Mouse (Mus musculus) thymus, postnatal 25 days (tissue): Measurements from ENCODE around the gene Golgb1.
"Not testable (repeated sequence)": the region's sequence is repeated elsewhere in the genome, so short reads cannot be mapped to it uniquely, and the experiment has no call there.

Experiments used
- DNase-seq: peaks from one replicate; pipeline ENCODE4 v3.0.0; 2022

The Golgb1 gene

DNA sequence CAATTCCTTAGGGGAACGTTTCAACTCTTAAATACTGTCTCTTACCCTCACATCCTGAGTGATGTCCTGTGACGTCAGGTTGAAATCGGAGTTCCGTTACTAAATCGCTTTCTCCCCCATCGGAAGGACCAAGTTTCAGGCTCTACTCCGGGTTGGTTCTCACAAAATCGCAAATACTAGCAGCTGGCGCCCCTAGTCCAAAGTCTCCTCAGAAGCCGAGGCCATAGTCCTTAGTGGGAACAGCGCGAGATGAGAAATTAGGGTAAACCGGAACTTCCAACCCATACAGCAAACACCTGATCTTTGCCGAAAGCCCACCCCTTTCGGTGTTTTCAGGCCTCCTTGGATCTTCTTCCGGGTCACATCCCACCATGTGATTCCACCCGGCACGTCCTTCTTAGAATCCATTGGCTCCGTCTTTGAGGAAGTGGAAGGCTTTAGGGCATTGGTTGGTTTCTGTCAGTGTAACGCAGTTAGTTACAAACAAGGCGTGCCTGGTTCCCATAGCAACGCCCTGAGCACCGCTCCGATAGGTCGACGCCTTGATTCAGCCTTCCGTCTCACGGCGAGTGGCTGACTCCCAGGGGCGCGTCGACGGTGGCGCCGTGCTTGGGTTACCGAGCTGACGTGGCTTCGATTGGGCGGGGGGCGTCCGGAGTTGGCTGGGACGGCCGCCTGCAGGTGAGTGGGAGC is at the start of gene Golgb1, which contains the start of gene Eaf2:
Gene Golgb1, plus strand, starts transcription at position 558 of the 693 bp plus-strand sequence.
Gene Eaf2, minus strand, starts transcription at position 421 of the 693 bp plus-strand sequence.
- peak; percentile 92 for DNase-seq

DNA sequence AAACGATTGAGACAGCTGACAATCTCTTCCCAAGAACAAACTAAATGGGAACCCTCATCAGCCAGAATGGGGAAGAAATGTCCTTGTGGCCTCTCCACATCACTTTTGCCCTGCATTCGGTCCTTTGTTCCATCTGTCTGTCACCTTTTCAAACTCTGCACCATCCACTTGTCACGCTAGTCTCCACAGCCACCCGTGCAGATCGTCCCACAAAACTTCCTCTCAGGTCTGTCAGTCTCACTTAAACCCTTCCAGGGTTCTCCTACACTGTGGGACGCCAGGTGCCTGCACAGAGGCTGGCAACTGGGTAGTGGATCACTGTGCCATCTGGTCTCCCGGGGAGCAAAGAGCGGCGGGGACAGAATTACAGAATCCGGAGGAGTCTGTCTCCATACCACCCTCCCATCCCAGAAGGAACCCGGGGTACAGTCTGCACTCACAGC is 47.3 kb upstream of the Golgb1 start:
- DNase-seq: no peak

DNA sequence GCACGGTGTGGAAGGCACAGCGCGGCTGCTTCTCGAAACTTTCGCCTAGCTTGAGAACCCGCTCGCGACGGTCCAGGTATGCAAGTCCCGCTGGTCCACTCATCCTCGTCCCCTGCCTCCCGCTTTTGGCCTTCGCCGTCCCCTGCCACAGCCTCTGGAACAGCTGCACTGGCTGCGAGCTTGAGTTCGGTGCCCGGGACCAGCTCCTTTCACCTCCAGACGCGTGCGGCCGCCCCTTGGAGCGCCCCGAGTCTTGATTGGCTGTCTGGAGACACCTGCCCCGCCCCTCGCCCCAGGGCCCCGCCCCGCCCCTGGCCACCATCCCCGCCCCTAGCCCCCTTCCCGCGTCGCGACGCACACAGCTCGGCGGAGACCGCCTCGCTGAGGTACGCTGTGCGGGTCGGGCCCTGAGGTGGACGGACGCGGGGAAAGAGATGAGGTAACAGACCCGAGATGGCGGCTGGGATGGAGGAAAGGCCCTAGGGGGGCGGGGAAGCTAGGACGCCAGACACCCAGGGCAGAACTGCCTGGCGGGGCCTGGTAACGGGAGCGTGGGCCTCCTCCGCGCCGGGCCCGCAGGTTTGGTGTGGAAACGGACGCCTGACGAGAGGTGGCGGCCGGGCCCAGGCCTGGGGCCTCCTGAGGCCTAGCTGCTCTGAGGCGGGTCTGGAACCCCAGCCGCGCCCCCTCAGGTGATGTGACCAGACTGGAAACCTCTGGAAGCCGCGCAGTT is 46.7 kb upstream of the Golgb1 start, which contains the start of gene Iqcb1:
Gene Iqcb1, plus strand, starts transcription at position 332 of the 733 bp plus-strand sequence.
- DNase-seq: peak; percentile 87

DNA sequence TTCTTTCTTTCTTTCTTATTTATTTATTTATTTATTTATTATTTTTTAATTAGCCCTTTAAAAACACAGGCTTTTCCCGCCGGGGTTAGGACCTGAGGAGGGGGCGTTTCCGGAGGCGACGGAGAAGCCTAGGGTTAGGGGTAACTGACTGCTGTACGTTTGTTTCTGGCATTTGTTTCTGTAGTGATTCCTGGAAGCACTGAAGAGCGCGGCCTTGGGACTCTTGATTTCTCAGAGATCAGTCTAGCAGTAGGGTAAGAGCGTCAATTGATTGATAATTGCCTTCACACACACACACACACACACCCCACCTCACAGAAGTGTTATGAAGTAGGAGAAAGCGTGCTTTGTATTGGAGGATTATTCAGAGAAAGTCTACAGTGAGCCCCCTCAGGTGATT is 46.1 kb upstream of the Golgb1 start:
- no peak for DNase-seq

DNA sequence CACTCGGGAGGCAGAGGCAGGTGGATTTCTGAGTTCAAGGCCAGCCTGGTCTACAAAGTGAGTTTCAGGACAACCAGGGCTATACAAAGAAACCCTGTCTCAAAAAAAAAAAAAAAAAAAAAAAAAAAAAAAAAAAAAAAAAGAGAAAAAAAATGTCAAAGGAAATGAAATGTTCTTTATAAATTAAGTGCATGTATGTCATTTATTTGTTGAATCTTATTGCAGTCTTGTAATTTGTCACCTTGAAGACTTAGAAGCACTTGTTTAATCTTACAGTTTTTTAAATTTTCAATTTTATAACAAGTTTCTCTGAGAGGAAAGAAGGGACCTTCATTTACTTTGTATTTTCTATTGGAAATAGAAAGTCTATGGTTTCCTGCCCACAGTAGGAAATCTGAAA is 28.0 kb upstream of the Golgb1 start:
- DNase-seq: not testable (repeated sequence)

DNA sequence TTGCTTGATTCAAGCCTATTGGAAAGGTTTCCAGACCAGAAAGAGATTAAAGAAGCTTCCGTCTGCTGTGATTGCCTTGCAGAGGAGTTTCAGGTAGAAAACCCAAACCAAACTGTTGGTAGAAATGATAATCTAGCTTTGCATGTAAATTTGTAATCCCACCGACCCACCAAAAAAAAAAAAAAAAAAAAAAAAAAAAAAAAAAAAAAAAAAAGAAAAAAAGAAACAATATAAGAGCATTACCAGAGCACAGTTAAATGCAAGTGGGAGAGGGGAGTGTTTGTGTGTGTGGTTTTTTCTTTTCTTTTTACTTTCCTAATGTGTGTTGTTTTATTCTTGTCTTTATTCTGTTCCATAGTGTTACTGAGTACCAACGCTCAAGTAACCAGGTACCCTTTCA is 23.7 kb upstream of the Golgb1 start:
- no peak for DNase-seq

DNA sequence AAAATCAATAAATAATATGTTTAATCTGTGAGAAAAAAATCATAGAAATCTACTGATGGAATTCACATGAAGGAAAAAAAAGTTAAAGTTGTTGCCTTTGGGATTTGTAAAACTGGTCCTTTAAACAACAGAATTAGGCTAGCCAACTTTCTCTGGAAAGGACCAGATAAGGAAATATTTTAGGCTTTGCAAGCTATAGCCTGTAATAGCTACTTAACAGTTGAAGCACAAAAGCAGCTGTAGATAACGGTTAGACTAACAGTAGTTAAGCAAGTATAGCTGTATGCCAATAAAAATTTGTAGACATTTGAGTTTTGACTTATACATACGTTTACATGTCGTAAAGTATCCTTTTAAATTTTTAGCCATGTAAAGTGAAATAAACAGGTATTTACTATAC is 11.4 kb upstream of the Golgb1 start:
- no peak for DNase-seq

DNA sequence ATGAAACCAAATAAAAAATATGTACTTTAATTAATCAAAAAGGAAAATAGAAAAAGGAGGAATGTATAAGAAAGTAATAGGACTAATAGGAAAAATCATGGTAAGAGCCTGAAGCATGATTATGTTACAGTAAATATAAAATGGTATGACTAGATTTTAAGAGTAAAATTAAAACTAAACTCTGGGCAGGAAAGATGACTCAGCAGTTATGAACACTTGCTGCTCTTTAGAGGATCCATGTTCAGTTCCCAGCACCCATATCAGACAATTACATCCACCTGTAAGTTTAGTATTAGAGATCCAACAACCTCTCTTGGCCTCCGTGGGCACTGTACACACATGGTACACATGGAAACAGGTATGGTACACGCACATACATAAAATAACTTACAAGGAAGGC is 5.5 kb upstream of the Golgb1 start:
- no peak for DNase-seq

DNA sequence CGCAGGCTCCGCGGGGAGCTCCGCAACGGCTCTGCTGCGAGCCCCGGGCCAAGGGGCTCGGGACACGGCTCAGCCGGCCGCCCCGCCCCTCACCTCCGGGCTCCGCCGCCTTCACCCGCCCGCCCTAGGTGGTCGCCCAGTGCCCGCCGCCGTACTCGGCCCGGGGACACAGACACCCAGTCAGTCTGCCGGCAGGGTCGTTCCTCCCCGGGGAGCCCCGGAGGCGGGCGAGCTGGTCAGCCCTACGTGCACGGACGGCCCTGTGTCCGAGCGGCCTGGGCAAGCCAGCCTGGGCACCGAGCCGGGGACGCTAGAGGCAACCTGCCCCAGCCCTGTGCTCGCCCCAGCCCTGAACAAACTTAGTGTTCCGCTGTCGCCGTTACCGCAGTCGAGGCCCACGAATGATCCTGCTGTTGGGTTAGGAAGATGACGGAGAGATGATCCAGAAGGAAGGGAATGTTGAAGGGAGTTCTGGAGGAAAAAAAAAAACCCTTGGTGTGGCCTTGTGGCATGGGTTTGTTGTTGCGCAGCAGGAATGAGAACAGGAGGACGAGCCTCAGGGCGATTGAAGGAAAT is 424 bp downstream of the Golgb1 start:
- no peak for DNase-seq

DNA sequence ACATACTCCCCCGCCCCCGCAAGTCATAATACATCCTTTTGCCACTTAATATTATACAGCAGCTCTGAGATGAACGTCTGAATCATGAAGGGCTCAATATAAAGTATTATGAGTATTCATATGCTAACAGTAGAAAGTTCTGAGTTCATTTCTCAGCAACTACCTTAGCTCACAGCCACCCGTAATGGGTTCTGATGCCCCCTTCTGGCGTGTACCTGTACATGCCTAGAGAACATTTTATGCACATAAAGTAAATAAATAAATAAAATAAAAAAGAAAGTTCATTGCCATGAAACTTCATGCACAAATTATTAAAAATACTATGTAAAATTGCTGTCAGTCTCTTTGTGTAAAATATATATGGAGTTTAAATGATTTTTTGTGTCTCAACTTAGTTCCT is 2.4 kb downstream of the Golgb1 start:
- DNase-seq: peak; percentile 39

DNA sequence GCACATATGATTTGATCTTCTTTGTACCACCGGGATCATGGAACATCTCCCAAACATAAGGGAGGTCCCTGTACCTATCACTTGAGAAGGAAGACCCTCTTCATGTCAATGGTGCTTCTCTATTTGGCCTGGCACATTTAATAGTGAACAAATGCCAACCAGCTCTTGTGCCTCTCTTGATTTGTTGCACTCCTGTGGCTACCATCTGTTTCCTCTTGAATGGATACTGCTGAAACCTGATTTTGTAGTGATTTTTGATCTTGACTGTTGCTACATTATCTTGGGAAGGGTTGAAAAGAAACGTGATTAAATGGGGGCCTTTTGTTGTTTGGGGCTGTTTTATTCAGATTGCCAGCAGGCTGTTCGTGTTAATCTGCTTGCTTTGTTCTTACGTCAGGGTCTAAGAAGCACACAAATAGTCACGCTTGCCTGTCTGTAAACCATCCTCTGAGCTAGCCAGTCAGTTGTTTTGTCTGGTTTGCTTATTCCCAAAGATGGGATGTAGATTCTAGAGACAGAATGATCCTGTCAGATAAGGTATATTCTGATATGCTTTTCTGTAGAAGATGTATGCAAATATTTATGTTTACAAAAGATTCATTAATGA is 7.9 kb downstream of the Golgb1 start:
- no peak for DNase-seq

DNA sequence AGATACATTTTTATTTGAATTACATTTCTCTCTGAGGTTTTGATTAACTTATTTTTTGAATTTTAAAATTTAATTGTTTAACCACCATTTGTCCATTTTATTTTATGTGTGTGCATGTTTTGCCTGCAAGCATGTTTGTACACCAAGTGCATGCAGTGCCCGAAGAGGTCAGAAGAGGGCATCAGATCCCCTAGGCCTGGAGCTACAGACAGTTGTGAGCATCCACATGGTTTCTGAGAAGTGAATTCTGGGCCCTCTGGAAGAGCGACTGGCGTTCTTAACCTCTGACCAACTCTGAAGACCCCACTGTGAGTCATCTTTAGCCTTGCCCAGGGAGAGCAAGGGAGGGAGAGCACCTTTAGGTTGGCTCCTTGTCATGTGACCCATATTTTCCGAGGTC is 9.9 kb downstream of the Golgb1 start:
- DNase-seq: peak; percentile 68

DNA sequence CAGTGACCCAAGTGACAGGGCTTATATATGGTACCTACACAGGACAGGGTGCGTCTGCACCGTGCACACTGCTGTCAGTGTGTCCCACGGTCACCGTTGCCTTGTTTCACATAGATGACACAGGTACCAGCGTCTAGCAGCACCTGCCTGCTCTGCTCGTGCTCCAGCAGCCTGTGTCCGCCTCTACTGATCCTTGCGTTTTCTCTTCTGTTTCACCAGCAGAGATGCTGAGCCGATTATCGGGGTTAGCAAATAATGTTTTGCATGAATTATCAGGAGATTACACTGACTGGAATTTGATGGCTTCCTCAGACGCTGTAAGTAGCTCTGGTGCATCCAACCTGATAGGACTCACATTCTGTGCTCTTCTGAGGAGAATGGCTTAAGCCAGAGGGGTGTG is 11.0 kb downstream of the Golgb1 start:
- DNase-seq: no peak

DNA sequence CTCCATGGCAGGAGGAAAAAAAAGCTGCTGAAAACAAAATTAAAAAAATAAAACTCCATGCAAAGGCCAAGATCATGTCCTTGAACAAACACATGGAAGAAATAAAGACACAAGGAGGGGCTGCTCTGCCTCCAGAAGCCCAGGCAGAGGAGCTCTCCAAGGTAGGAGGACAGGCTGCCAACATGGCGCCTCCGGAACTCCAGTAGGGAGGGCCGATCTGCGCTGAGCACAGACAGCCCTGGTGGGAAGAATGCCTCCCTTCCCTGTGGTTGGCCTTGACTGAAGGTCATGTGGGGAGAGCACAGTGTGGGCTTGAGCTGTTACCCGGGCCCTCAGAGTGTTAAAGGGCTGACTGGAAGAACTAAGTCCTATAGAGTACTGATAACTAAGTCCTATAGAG is 12.6 kb downstream of the Golgb1 start:
- DNase-seq: no peak

DNA sequence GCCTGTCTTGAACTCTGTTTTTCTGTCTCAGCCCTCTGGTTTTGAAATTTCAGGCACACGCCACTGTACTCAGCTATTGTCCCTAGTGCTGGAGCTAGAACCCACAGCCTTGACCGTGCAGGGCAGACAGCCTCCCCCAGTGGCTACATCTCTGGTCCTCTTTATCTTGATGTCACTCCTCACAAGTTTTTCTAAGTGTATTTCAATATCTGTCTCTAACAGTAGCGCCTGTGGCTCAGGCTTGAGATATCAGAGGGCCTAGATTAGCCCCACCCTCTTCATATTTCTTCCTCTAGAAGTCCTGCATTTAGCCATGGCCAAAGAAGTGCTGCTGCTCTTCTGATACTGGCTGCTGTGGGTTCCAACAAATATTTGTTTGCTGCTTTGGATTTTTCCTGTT is 15.6 kb downstream of the Golgb1 start:
- no peak for DNase-seq

DNA sequence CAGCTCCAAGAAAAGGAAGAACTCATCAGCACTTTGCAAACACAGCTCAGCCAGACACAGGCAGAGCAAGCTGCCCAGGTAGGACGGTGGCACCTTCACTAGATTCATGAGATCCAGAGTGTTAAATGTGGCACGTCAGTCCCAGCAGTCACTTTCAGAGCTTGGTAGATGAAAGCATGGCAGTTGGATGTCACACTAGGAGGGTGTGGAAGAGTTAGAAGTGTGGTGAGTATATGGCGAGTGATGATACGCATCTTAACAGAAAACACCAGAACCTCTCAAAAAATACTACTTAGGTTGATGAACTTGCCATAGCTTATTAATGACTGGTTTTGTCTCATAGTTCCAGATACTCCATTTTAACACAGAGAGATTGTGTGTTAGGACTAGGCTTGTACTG is 16.5 kb downstream of the Golgb1 start:
- no peak for DNase-seq

DNA sequence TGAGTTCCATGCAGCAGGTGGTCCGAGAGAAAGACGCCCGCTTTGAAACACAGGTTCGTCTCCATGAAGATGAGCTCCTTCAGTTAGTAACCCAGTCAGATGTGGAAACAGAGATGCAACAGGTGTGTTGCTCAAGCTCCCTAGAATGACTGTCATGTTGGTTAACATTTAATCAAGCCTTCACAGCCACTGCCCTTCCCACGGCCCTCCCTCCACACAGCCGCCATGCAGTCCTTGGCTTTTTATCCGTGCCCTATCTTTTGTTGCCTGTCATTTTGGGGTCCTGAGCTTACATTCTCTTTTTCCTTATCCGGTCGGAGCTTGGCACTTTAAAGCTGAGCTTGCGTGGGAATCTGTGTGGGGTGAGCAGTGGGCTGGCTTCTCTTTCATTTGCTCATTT is 18.4 kb downstream of the Golgb1 start:
- no peak for DNase-seq

DNA sequence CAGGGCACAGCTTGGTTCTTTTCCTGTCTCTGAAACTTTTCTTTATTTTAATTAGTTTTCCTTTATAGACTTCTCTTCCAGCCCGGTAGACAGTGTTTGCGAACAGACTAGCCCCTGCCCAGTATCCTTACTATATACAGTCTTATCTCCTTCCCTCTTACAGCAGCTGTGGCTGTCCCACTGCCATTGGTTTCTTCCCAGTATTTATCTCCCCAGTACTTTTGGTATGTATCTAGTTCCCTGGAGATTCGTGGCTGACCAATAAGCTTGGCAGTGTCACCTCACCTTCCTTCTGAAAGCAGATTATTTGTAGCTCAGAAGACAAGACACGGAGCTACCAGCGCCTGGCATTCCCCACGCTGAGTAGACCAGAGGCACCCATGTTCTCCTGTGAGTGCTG is 21.8 kb downstream of the Golgb1 start:
- DNase-seq: no peak

DNA sequence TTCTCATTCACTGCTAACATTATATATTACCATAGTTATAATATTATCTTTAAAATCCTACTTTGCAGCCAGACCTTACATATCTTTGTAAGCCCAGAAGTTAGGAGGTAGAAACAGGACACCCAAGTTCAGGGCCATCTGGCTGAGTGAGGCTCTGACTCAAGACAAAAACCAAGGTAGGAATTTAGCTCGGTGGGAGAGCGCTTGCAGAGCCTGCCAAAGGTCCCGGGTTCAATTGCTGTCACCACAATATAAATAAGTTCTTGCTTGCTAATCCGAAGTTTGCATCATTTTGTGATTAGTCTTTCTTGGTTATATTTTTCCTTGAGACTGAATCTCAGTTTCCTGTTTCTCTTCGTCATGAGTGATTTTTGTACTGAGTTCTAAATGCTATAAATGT is 28.2 kb downstream of the Golgb1 start:
- DNase-seq: no peak

DNA sequence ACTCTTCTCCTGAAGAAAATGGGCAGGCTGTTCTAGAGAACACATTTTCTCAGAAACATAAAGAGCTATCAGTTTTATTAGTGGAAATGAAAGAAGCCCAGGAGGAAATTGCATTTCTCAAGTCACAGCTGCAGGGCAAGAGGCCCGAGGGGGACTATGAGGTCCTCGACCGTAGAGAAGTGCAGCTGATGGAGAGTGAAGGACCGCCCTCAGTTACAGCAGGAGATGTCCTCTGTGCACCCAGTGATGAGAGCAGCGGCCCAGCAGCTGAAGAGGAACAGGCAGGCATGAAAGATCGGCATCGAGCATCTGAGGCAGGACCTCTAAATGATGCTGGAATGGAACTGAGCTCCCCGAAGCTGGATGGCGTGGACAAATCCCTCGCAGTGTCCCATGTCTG is 37.0 kb downstream of the Golgb1 start:
- DNase-seq: no peak

DNA sequence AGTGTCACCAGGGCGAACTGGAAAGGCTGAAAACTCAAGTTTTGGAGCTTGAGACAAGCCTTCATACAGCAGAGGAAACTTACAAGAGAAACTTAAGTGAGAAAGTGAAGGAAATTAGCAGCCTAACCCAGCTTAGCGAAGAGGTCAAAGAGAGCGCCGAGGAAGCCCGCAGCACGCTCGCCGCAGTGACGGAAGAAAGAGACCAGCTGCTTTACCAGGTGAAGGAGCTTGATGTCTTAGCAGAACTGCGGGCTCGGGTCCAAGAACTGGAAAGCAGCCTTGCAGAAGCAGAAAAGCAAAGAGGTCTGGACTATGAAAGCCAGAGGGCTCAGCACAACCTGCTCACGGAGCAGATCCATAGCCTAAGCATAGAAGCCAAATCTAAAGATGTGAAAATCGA is 37.4 kb downstream of the Golgb1 start:
- no peak for DNase-seq

DNA sequence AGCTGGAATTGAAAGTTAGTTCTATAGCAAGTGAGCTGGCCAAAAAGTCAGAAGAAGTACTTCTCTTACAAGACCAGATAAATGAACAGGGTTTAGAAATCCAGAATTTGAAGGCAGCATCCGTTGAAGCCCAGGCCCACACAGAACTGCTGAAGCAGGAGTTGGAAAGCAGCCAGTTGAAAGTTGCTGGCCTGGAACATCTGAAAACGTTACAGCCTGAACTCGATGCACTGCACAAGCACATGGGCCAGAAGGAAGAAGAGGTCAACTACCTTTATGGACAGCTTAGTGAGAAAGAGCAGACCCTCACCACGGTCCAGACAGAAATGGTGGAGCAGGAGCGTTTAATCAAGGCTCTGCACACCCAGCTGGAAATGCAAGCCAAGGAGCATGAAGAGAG is 39.3 kb downstream of the Golgb1 start:
- DNase-seq: no peak

DNA sequence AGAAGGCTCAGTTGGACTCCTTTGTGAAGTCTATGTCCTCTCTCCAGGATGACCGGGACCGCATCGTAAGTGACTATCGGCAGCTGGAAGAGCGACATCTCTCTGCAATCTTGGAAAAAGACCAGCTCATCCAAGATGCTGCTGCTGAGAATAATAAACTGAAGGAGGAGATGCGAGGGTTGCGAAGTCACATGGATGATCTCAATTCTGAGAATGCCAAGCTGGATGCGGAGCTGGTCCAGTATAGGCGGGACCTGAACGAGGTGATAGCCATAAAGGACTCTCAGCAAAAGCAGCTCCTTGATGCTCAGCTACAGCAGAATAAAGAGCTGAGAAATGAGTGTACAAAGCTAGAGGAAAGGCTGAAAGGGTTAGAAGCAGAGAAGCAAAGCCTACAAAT is 43.6 kb downstream of the Golgb1 start:
- DNase-seq: no peak

DNA sequence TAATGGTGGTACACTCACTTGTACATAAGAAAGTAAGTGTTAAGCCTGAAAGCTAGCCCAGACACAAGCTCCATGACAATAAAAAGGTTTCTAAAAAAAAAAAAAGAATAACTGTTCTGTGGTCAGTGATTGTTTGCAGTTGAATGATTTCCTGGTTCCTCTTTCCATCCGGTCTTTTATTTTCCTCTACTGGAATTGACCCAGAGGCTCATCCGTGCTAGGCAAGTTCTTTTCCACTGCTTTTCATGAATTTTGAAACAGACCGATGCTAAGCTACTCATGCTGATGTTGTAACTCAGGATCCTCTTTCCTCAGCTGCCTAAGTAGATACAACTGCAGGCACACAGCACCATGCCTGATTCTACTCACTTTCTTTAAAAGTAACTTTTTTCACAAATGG is 45.5 kb downstream of the Golgb1 start:
- no peak for DNase-seq
